In genomic region chr10:14200310-14200709, GRCm38 (mm10) we compare ENCODE assay signal across 8 mouse cellular contexts.
A peak's percentile ranks its signal among the peaks of the same experiment; 100 is the strongest.
DNase-seq lines count a peak whose midpoint lies in the region; ATAC-seq lines count a peak whose summit lies in the region.

No protein-coding gene starts in this region.

- no peak overlapping the region for H3K4me2 ChIP-seq in midbrain, embryonic 15.5 days

- no peak overlapping the region for H3K9ac ChIP-seq in midbrain, embryonic 15.5 days

- DNase-seq in adrenal gland, adult (ENCODE audit: inconsistent age in 2 of 2, low spot score in 1 of 2) = peak; percentile 38 to 85
- no peak for DNase-seq in adrenal gland, postnatal 4 days (ENCODE audit: low spot score in 2 of 2)
- DNase-seq in urinary bladder, postnatal 14 days (ENCODE audit: low spot score) = peak; percentile 52
- no peak for DNase-seq in urinary bladder, postnatal 10 days (ENCODE audit: low spot score)
- peak; percentile 50 for DNase-seq in embryo, embryonic 9.5 days (ENCODE audit: extremely low spot score)
- peak; percentile 56 for DNase-seq in induced T-regulatory cell, adult 2 months (ENCODE audit: low read depth)
- no peak for DNase-seq in right cerebral cortex, postnatal 14 days

- H3K27ac ChIP-seq in midbrain, embryonic 15.5 days = no peak overlapping the region

- H3K27me3 ChIP-seq in midbrain, embryonic 15.5 days (replicated peaks) = no peaks in the 10 kb centered on the region

- no peak overlapping the region for H3K4me3 ChIP-seq in midbrain, embryonic 15.5 days

- WGBS in midbrain, embryonic 15.5 days = 8% methylated on average over 2 of the region's 2 CpGs

- no peaks in the 10 kb centered on the region for H3K36me3 ChIP-seq in midbrain, embryonic 15.5 days (replicated peaks)

- no peaks in the 10 kb centered on the region for H3K9me3 ChIP-seq in midbrain, embryonic 15.5 days

- peak; percentile 65; the same call in 1 of the 2 replicates for ATAC-seq in midbrain, embryonic 15.5 days (replicated peaks)

- peaks cover 4% of the 10 kb centered on the region; the same call in 1 of the 2 replicates for H3K4me1 ChIP-seq in midbrain, embryonic 15.5 days

Comparison
In these comparisons a context has a peak if more than half of its experiments do, and no peak if none do; other contexts are left out.
1. DNase-seq: peak in adrenal gland, adult (2 of 2), urinary bladder, postnatal 14 days (single experiment), embryo, embryonic 9.5 days (single experiment) and induced T-regulatory cell, adult 2 months (single experiment); none in adrenal gland, postnatal 4 days (0 of 2), urinary bladder, postnatal 10 days (single experiment) and right cerebral cortex, postnatal 14 days (single experiment).